Mouse (Mus musculus): ENCODE results near the gene Tldc2.

Tldc2 gene

DNA sequence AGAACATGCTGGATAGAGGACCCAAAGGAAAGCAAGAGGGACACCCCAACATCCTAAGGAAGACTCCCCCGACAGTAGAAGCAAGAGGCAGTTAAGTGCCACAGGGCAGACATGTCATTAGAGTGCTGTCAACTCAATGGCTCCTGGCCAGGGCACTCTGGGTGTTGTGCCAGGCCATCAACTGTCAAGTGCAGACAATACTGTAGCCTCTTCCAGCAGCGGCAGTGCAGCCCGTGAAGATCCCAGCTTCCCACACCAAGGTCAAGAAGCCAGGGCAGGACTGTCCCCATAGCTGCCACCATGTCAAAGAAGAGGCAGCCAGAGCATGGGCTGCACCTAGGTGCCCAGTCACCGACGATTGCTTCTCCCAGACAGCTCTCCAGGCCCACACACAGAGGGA, 9.7 kb upstream of the Tldc2 start:
- DNase-seq (ENCODE audit: inconsistent age in 2 of 2, low spot score in 1 of 2) = peak; percentile 79 to 88

DNA sequence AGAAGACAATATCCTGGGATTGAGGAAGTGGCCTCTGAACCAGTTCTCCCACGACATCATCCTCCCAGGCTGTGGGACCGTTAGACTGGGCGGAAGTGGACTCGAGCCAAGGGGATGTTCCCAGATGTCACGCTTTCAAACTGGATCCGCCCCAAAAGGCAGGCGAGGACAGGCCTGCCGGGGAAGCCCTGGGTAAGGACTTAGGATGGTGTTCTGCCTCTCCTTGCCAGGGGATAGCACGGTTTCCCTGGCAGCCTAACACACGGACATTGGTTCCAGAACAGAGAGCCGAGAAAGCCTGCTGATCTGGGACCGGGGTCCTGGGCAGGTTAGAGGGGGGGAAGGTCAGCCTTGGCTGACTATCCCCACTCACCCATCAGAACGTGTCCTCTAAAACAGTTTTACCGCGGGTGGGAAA, 9.2 kb upstream of the Tldc2 start:
- DNase-seq (ENCODE audit: inconsistent age in 2 of 2, low spot score in 1 of 2) = peak; percentile 93 to 97

DNA sequence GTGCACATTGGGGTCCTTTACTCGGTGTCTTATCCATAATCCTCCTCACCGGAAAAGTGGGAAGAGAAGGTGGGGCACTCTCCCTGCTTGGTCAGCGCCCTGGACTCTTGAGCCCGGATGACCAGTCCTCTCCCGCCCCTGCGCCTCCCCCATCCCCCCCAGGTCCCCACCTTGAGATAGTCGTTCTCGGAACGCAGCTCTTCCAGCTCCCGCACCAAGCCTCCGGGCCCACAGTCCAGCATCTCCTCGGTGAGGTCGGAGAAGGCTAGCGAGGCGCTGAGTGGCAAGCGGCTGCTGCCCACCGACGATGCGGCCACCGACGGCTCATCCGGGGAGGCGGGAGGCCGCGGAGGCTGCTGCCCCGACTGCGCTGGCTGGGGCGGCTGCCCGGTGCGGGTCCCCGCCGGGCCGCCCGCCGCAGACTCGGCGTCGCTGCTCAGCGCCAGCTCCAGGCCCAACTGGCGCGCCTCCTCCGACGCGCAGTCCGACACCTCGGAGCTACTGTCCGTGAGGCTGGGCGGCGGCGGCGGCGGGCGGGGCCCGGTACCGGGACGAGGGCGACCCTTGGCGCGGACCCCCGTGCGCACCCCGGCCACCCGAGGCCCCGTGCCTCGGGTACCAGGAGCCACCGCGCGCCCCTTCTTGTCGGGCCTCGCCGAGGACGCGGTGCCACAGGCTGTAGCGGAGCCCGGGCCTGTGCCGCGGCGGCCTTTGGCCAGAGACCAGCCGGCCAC, 8.6 kb upstream of the Tldc2 start:
- DNase-seq (ENCODE audit: inconsistent age in 2 of 2, low spot score in 1 of 2) = peak; percentile 56 to 88

DNA sequence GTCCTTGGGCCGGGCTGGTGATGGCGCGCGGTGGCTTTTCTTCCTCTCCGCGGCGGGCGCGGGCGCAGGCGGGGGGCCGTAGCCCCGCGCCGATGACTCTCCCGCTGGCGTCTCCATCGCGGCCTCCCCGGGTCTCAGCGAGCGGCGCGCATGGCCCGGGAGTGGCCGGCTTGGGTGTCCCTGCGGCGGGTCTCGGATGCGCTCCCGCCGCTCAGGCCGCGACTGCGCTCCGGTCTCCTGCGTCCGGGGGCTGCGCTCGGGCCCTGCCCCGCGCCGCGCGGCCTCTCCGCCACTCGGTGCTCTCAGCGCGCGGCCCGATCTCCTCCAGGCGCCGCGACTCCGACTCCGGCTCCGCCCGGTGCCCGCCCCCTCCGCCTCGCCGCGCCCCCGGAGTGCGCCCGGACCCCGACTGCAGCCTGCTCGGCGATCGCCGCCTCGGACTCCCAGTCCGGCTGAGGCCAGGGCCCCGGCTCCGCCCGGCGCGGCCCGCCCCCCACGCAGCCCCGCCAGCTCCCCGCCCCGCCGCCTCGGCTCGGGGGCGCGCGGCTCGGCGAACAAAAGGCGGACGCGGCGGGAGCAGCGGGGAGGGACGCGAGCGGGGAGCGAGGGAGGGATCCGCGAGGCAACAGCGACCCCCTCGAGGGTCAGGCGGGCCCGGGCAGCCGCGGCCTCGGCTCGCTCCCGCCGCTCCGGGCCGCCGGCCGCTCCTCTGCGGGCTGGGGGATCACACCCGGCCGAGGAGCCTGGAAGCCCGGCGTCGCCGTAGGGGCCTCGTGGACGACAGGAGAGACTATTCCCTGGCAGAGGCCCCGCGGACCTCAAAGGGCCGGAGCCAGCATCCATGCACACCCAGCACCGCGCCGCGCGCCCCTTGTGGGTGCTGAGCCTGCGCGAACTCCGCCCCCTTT, 7.8 kb upstream of the Tldc2 start, which contains the start of gene Soga1:
Gene Soga1, minus strand, starts transcription at position 462 of the 908 bp plus-strand sequence.
- peak; percentile 94 to 97 for DNase-seq (ENCODE audit: inconsistent age in 2 of 2, low spot score in 1 of 2)

DNA sequence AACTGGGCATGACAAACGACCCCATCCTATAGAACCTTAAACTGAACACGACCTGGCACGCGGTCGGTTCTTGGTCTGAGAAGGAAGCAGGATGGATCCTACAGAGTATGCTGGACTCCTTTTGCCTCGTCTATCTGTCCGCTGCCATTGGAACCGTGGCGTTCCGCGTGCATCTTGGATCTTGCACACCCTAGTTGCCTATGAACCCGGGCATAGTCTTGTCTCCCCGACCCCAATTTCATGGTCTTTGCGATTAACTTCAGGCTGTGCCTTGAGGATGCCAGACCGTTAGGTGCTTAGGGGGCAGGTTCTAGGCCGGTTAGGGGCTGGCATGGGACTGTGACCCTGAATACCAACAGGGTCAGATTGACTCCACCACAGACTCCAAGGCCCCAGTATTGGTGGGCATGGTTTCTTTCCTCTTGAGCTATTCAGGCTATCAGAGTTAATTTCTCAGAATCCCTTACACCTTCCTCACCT, 7.1 kb upstream of the Tldc2 start:
- no peak for DNase-seq (ENCODE audit: inconsistent age in 2 of 2, low spot score in 1 of 2)

DNA sequence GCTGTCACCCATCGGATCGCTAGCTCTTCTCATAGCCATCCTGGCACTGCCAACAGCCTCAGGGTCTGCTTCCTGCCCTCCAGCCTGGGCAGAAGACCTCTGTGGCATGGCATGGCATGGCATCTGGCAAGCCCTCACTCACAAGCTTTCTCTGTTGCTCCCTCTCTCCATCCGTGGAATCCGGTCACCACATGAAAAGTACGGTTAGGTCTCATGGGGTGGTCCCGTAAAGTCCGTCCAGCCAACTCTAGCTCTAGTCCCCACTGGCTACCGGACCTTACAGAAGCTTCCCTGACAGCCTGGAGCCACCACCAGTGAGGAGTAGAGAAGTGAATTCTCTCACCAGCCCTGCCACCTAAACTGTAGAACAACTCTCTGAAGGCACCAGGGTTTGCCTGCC, 5.5 kb upstream of the Tldc2 start:
- DNase-seq (ENCODE audit: inconsistent age in 2 of 2, low spot score in 1 of 2) = no peak

DNA sequence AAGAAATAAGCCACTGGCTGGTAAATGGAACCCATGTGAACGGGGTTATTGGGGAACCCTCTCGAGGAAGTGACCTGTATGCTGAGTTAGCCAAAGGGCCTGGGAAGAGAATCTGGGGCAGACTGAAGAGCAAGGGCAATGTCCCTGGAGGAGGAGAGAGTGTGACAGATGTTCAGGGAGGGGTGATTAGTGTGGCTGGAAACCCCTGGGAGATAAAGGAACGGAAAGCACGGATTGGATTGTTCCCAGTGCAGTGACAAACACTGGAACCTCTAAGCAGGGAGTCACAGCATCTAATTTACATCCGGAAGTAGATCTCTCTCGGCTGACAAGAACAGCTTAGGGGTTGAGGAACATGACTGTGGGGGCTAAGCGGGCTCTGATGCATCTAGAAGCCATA, 4.9 kb upstream of the Tldc2 start:
- DNase-seq (ENCODE audit: inconsistent age in 2 of 2, low spot score in 1 of 2) = peak; percentile 20 to 44

DNA sequence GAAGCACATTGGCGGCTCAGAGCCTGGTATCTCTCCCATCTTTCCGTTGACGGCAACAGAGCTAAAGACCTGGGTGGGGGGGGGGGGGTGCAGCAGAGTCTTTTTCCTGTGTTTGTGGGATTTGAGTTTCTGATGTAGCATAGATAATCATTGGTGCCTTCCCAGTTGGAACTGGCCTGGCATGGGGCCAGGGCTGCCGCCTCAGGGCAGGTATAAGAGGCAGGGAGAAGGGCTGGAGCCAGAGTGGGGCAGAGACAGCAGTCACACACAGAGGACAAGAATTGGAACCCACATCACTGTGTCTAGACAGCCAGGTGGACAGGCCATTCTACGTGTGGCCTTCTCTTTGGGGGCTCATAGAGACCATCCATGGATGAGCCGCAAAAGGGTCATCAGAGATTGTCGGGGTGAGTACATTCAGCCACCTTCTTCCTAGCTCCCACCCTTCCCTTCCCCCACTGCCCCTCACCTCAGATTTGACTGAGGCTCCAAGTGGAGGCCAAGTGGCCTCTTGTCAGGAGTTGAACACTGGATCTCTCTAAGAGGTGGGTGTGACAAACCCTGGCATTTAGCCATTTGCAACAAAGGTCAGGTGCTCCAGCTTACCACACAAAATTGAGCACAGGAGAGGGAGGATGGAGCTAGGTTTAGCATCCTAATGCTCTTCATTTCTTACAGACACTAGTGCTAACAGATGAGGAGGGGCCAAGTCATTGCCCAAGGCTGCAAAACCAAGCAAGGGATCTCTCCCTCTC, 1.8 kb upstream of the Tldc2 start:
- no peak for DNase-seq (ENCODE audit: inconsistent age in 2 of 2, low spot score in 1 of 2)

DNA sequence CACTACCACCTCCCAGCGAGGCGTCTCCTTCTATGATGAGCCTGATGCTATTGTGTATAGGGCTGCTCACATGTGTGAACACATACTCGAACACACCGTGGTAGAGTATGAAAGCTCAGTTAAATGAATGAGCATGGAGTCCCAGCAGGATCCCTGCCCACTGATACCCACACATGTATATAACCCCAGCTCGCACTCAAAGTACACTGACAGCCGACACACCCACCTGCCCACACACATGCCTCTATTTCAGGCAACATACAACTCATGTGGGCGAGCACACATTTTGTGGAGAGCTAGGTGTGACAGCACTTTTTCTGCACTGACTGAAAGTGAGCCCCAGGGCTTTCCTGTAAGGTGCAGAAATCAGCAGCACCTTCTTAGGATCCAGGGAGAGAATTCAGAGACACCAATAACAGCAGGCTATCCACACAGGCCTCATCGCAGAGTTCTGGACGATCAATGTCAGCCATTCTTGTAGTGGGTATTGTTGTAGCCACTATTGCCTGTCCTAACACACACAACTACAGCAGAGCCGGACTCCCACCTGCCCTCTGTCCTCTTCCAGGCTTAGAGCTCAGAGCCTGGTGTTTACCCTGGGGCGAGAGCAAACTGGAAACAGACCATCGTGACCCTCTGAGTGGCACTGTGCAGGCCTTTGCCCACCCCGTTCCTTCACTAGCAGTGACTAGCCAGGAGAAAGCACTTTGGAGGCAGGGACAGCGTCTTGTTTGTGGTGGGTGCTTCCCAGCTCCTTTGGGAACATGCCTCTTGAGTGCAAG, 872 bp downstream of the Tldc2 start:
- no peak for DNase-seq (ENCODE audit: inconsistent age in 2 of 2, low spot score in 1 of 2)

DNA sequence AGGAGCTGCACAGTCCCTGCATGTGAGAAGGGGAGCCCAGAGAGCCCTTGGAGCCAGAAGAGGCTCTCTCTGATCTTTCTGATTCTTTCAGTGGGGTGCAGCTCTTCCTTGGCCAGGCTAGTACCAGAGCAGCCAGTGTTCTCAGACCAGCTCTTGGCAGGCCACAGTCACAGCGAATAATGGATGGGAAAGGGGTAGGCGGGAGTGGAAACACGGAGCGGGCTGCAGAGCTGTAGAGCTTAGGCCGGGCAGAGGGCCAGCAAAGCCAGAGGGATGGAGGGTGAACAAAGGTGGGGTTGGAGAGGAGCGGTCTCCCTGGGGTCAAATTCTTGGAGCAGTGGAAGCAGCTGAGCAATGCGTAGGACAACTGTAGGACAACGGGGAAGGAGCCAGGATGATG, 5.2 kb downstream of the Tldc2 start:
- peak in 1 of 2 experiments; percentile 48 for DNase-seq (ENCODE audit: inconsistent age in 2 of 2, low spot score in 1 of 2)

DNA sequence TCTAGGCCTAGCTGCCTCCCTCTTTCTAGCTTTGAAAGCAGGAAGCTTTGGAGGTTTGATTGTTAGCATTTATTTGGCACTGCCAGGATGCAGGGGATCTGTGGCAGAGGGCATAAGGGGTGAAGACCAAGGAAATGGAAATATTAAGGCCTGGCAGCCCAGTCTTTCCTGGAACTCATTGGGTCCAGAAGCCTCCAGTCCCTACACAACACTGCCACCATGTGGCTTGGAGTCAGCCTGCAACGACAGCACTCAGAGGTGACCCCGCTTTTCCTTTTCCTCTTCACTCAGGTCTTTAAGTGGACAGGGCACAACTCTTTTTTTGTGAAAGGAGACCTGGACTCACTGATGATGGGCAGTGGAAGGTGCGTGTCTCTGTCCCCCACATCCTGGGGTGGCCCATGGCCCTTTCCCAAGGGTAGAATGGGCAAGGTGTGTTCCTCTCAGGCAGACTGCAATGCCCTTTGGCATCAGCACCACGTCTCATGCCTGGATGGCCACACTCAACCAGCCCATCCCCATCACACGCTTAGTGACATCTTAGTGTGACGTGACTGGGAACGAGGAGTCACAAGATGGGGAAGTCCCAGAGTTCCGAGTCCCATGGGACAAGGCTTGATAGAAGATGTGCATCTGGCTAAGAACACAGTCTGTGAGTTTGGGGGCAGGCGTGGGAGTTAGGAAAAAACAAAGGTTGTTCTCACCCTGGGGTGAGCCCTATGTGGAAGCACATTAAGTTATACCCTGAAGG, 8.3 kb downstream of the Tldc2 start:
- DNase-seq (ENCODE audit: inconsistent age in 2 of 2, low spot score in 1 of 2) = peak; percentile 69 to 91

DNA sequence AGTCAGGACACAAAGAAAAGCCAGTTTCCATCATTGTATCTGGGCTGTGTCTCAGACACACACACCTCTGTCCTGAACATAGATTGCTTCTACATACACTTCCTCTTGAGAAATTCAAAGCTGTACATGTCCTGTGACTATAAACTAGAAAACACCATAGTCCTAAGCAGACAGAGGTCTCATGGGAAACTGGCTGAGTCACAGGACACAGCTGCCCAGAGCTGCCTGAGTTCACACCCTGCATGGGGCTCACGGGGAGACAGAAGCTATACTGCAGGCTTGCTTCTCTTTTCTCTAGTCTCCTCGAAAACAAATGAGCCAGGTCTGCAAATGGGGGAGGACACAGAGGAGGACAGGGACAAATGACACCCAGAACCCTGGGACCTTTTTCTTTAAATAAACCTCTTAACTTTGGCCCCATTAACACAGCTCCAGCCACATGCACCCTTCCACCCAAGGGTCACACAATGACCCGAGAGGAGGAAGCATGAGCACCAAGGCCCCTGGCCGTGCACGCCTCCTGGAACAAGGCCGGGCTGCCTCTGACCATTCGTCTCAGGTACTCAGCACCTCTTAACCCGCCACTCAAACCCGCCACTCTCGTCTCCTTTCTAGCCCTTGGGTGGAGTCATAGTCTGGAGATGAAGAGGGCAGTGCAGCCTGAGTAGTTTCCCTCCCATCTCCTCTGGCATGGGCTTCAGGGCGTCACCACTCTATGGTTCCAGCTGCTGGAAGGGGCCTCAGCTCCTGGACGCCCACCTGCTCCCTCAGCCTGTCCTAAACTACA, 12.9 kb downstream of the Tldc2 start:
- no peak for DNase-seq (ENCODE audit: inconsistent age in 2 of 2, low spot score in 1 of 2)

DNA sequence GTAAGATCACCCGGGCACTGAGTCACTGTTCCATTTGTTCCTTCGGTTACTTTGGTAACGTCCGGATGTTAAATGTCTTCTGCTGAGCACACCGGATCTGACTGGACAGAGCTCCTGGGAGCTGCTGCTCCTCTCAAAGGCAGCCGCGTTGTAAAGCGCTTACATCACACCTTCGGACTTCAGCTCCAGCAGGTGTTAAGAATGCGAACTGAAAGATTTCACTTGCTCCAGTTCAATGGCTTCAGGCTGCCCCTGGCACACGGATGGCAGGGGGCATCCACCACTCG, 13.4 kb downstream of the Tldc2 start:
- DNase-seq (ENCODE audit: inconsistent age in 2 of 2, low spot score in 1 of 2) = no peak

DNA sequence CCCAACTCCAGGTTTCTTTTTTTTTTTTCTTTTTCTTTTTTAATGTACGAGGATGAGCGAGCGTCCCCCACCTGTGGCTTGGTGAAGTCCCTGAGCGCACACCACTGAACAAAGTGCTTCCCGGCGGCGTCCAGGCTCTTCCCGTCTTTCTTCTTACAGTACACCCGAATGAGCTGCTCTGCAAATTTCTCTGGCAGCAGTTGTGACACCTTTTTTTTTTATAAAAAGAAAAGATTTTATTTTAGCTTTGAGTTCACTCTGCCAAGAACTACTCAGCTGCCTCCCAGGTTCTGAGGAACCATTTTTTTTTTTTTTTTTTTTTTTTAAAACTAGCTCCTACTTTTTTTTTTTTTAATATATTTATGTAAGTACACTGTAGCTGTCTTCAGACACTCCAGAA, 14.8 kb downstream of the Tldc2 start:
- no peak for DNase-seq (ENCODE audit: inconsistent age in 2 of 2, low spot score in 1 of 2)

DNA sequence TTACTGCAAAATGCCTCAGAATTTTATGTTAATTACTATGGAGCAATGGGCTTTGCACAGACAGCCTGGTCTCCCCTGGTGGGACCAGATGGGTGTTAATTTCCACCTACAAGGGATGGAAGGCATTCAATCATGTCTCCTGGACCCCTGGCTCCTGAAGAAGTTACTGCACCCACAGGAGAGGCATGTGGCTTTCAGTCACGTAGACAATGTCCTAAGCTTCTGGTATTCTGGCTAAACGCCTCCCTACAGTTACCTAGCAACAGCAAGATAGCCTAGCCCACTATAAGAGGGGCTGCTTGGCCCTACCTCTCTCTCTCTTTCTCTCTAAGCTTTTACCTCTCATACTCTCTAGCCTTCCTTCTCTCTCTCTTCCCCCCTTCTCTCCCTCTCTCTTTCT, 15.4 kb downstream of the Tldc2 start:
- no peak for DNase-seq (ENCODE audit: inconsistent age in 2 of 2, low spot score in 1 of 2)

DNA sequence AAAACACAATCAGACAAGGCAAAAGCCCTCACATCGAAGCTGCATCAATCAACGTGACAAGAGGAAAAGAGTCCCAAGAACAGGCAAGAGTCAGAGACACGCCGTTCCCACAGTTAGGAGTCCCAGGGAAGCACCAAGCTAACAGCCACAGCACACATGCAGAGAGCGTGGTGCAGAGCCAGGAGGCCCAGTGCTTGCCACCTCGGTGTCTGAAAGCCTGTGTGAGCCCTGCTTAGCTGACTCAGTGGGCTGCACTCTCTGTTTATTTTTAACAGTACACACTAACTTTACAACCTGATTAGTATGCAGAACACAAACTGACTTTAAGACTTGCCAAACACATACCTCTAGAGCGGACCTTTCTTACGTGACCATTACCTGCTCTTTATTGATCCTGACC, 17.6 kb downstream of the Tldc2 start:
- DNase-seq (ENCODE audit: inconsistent age in 2 of 2, low spot score in 1 of 2) = no peak

DNA sequence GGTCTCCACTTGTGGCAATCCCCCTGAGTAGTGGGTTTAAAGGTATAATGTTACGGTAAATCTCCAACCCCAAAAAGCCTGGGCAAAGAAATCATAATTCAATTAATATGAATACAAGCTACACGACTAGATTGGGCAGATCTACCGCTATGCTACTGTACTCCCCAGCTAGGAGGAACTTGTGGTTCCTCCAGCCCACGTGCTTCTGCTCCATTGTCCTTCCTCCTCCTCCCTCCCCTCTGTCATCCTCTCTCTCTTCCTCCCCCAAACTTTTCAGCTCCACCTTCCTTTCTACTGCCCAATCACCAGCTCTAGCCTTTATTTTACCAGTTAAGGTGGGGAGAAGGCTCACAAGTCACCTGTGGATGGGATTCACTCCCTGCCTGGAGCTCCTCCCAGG, 21.4 kb downstream of the Tldc2 start:
- DNase-seq (ENCODE audit: inconsistent age in 2 of 2, low spot score in 1 of 2) = no peak

DNA sequence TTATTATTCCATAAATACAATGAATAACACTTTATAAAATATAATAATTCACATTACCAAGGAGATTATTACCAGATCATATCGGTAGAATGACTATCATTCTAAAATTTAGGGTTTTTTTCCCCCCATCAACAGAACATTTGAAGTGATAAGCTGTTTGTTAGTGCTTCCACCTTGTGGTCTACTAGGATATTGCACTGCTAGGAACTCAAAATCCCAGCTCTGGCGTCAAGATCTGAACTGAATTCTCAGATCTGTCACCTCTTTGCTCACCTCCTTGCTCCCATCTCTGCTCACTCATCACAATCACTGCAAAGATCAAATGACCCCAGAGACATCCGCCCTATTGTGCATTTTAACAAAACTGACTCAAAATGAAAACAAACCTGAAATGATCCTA, 30.1 kb downstream of the Tldc2 start:
- DNase-seq (ENCODE audit: inconsistent age in 2 of 2, low spot score in 1 of 2) = peak in 1 of 2 experiments; percentile 55

DNA sequence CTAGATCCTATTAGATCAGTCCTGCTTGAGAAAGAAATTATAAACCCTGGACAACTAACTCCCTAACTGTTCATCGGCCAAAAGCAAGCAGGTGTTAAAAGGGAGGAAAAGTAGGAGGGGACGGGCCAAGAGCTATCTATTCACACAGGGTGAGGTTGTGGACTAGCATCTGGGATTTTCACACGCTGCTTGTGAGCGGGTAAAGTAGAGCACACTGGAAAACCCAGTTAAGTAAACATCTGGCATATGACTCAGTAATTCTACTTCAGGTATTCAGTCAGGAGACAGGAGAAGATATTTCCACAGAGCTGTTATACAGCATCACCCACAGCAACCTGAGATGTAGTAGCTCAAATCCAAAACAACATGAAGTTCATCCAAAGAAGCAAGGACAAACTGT, 31.7 kb downstream of the Tldc2 start:
- no peak for DNase-seq (ENCODE audit: inconsistent age in 2 of 2, low spot score in 1 of 2)

Measured in adrenal gland, adult (tissue).